Mouse (Mus musculus) liver, embryonic 14.5 days (tissue): ENCODE data around the gene Naip5.
"Not testable (repeated sequence)": the region's sequence is repeated elsewhere in the genome, so short reads cannot be mapped to it uniquely, and the experiment has no call there.

Experiments used
- CTCF ChIP-seq: IDR thresholded peaks from 2 replicates; pipeline ENCODE4 v1.5.1; 2016; ENCODE audit warnings: antibody characterized with exemption, low read depth, control low read depth
- EP300 ChIP-seq: IDR thresholded peaks from 2 replicates; pipeline ENCODE4 v1.6.1; 2016; ENCODE audit warnings: antibody characterized with exemption, low read depth

GRCm38 (mm10) chr13:100271474-100272132 lies 25.5 kb upstream of the Naip5 start:
- TF ChIP-seq CTCF, EP300: not testable (repeated sequence)
